In the genomic region with DNA sequence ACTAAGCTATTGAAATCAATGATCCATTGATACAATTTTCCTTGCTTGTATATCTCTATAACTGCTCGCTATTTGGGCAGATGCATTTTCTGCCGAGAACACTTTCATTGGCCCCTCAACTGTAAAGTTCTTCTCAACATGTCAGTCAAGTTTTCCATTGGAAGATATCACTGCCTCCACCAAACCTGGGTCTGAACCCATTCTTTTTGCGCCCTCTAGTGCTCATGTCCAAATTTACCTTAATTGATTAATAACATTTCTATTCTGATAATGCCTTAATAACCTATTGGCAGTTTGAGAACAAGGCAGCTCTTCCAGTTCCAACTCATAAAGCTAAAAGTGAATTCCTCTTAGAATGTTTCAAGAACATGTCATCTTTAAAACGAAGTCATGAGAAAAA, we compare ENCODE assay signal across 12 mouse cellular contexts.
DNase-seq lines count a peak whose midpoint lies in the region; ATAC-seq and TF ChIP-seq lines count a peak whose summit lies in the region.
"Had no signal": no experiment of that assay in that cellular context is flagged by ENCODE, and none has a peak within 500 bp of the region (broad histone marks: within the 10 kb centered on the region; RNA-seq: fewer than 3 reads in every experiment).

No protein-coding gene starts in this region.

- TF ChIP-seq CTCF in left cerebral cortex, adult 2 months (IDR thresholded peaks at IDR 0.05): peak; percentile 45

- ATAC-seq in embryonic facial prominence, embryonic 11.5 days (replicated peaks; ENCODE audit: insufficient number of reproducible peaks, low FRiP score, low TSS enrichment, low read depth): no peak
- no peak for ATAC-seq in embryonic facial prominence, embryonic 14.5 days (ENCODE audit: low read depth)
- ATAC-seq: CD4-positive, CD25-positive, alpha-beta regulatory T cell, adult 4 months; intestine, embryonic 16.5 days had no signal

- in situ Hi-C loops in ES-E14 (cut with MboI; ENCODE audit: low sequenced_read_pairs in 2 of 2, unreplicated experiment in 2 of 2): no loop called here

- no peaks in the 10 kb centered on the region for H3K27me3 ChIP-seq in embryonic facial prominence, embryonic 11.5 days (ENCODE audit: control insufficient read depth, insufficient read depth, low read length)
- no peaks in the 10 kb centered on the region for H3K27me3 ChIP-seq in embryonic facial prominence, embryonic 10.5 days (replicated peaks; ENCODE audit: low read depth, poor library complexity, severe bottlenecking)
- no peaks in the 10 kb centered on the region for H3K27me3 ChIP-seq in embryonic facial prominence, embryonic 14.5 days (replicated peaks; ENCODE audit: control insufficient read depth, insufficient read depth, low read length)
- H3K27me3 ChIP-seq: heart, embryonic 12.5 days; stomach, embryonic 15.5 days had no signal

- H3K27ac ChIP-seq in embryonic facial prominence, embryonic 11.5 days (replicated peaks; ENCODE audit: low read depth, low read length): no peak overlapping the region
- H3K27ac ChIP-seq in embryonic facial prominence, embryonic 10.5 days (replicated peaks): no peak overlapping the region
- H3K27ac ChIP-seq in left cerebral cortex, adult 2 months: no peak overlapping the region
- H3K27ac ChIP-seq in ES-E14 (ENCODE audit: insufficient read depth, low read depth, low read length, poor library complexity, severe bottlenecking): no peak overlapping the region
- H3K27ac ChIP-seq in embryonic facial prominence, embryonic 14.5 days (replicated peaks; ENCODE audit: low read depth, low read length): no peak overlapping the region
- H3K27ac ChIP-seq: stomach, embryonic 15.5 days had no signal

- H3K4me1 ChIP-seq in embryonic facial prominence, embryonic 11.5 days (ENCODE audit: control insufficient read depth, insufficient read depth, low read length): no peaks in the 10 kb centered on the region
- no peaks in the 10 kb centered on the region for H3K4me1 ChIP-seq in embryonic facial prominence, embryonic 10.5 days
- no peaks in the 10 kb centered on the region for H3K4me1 ChIP-seq in ES-E14 (ENCODE audit: control insufficient read depth in 2 of 2, insufficient read depth in 2 of 2, low read length in 2 of 2, poor library complexity in 1 of 2)
- no peaks in the 10 kb centered on the region for H3K4me1 ChIP-seq in embryonic facial prominence, embryonic 14.5 days (ENCODE audit: control insufficient read depth, insufficient read depth, low read length)
- H3K4me1 ChIP-seq: heart, embryonic 12.5 days; stomach, embryonic 15.5 days had no signal

- H3K36me3 ChIP-seq in embryonic facial prominence, embryonic 11.5 days (replicated peaks; ENCODE audit: control insufficient read depth, insufficient read depth, low read depth, low read length): no peaks in the 10 kb centered on the region
- H3K36me3 ChIP-seq in embryonic facial prominence, embryonic 10.5 days (replicated peaks): no peaks in the 10 kb centered on the region
- H3K36me3 ChIP-seq in ES-E14 (ENCODE audit: control insufficient read depth, insufficient read depth, low read length, poor library complexity, severe bottlenecking): no peaks in the 10 kb centered on the region
- H3K36me3 ChIP-seq in embryonic facial prominence, embryonic 14.5 days (ENCODE audit: control insufficient read depth, insufficient read depth, low read length): no peaks in the 10 kb centered on the region
- H3K36me3 ChIP-seq: heart, embryonic 12.5 days; stomach, embryonic 15.5 days had no signal

- H3K4me3 ChIP-seq in embryonic facial prominence, embryonic 11.5 days (ENCODE audit: low read depth, low read length): no peak overlapping the region
- no peak overlapping the region for H3K4me3 ChIP-seq in embryonic facial prominence, embryonic 10.5 days
- H3K4me3 ChIP-seq in left cerebral cortex, adult 2 months: no peak overlapping the region
- no peak overlapping the region for H3K4me3 ChIP-seq in ES-E14 (ENCODE audit: insufficient read depth in 1 of 2, low read depth in 1 of 2, low read length in 2 of 2, poor library complexity in 1 of 2, severe bottlenecking in 1 of 2)
- H3K4me3 ChIP-seq in embryonic facial prominence, embryonic 14.5 days (ENCODE audit: low read depth, low read length): no peak overlapping the region
- H3K4me3 ChIP-seq: heart, embryonic 12.5 days; stomach, embryonic 15.5 days had no signal

- H3K9ac ChIP-seq in embryonic facial prominence, embryonic 11.5 days (replicated peaks; ENCODE audit: low read length): no peak overlapping the region
- H3K9ac ChIP-seq in ES-E14 (ENCODE audit: insufficient read depth, low read depth, low read length, poor library complexity, severe bottlenecking): no peak overlapping the region
- no peak overlapping the region for H3K9ac ChIP-seq in embryonic facial prominence, embryonic 14.5 days (ENCODE audit: low read depth, low read length)
- H3K9ac ChIP-seq: heart, embryonic 12.5 days; stomach, embryonic 15.5 days had no signal

- 47% methylated on average over 4 of the region's 4 CpGs for WGBS in embryonic facial prominence, embryonic 11.5 days
- 49% methylated on average over 4 of the region's 4 CpGs for WGBS in embryonic facial prominence, embryonic 10.5 days
- 41% methylated on average over 4 of the region's 4 CpGs for WGBS in embryonic facial prominence, embryonic 14.5 days

- no peak overlapping the region for H3K4me2 ChIP-seq in embryonic facial prominence, embryonic 11.5 days (ENCODE audit: low read depth, low read length)
- no peak overlapping the region for H3K4me2 ChIP-seq in embryonic facial prominence, embryonic 14.5 days (ENCODE audit: low read depth, low read length)
- H3K4me2 ChIP-seq: heart, embryonic 12.5 days; stomach, embryonic 15.5 days had no signal

- H3K9me3 ChIP-seq in embryonic facial prominence, embryonic 11.5 days (replicated peaks; ENCODE audit: control insufficient read depth, low read length): no peaks in the 10 kb centered on the region
- H3K9me3 ChIP-seq in embryonic facial prominence, embryonic 10.5 days: no peaks in the 10 kb centered on the region
- no peaks in the 10 kb centered on the region for H3K9me3 ChIP-seq in ES-E14 (ENCODE audit: control insufficient read depth, insufficient read depth, low read depth, low read length)
- H3K9me3 ChIP-seq in embryonic facial prominence, embryonic 14.5 days (ENCODE audit: control insufficient read depth, low read length): no peaks in the 10 kb centered on the region
- H3K9me3 ChIP-seq: heart, embryonic 12.5 days; stomach, embryonic 15.5 days had no signal

- peak; percentile 62 for DNase-seq in embryonic facial prominence, embryonic 11.5 days (ENCODE audit: low spot score)
- no peak for DNase-seq in embryonic facial prominence, embryonic 10.5 days (ENCODE audit: low spot score)
- DNase-seq in left cerebral cortex, adult 2 months (ENCODE audit: extremely low spot score in 1 of 2, low spot score in 2 of 2): no peak
- no peak for DNase-seq in left cerebral cortex, postnatal 4 days
- DNase-seq in ES-E14 (ENCODE audit: low read depth, low spot score): peak; percentile 8
- DNase-seq in embryonic facial prominence, embryonic 14.5 days (ENCODE audit: low spot score): peak; percentile 10
- no peak for DNase-seq in left cerebral cortex, postnatal 36 days (ENCODE audit: low spot score in 2 of 2)
- DNase-seq in thymus, postnatal 14 days: no peak

- intact Hi-C loops in left cerebral cortex, adult 2 months (cut with DNase I): loop anchor here (5.0 to 10.0 kb wide), 2 partner anchors 611 to 1164 kb away; no protein-coding TSS in a partner anchor
- intact Hi-C loops in left cerebral cortex, postnatal 4 days (cut with DNase I): no loop called here
- intact Hi-C loops in left cerebral cortex, postnatal 36 days (cut with DNase I): no loop called here

TF ChIP-seq in ES-E14, 5 proteins besides CTCF, POLR2A, EP300 and RAD21:
- TF ChIP-seq MAFK (IDR thresholded peaks at IDR 0.05; ENCODE audit: insufficient read depth, low read depth, low read length): no peak
- no peak for TF ChIP-seq CHD2 (IDR thresholded peaks at IDR 0.05; ENCODE audit: low read depth, low read length)
- no peak for TF ChIP-seq ZNF384 (IDR thresholded peaks at IDR 0.05; ENCODE audit: low read depth, low read length)
- TF ChIP-seq HCFC1 (IDR thresholded peaks at IDR 0.05; ENCODE audit: borderline replicate concordance, insufficient read depth, low read length): no peak
- TF ChIP-seq ZC3H11A (IDR thresholded peaks at IDR 0.05; ENCODE audit: borderline replicate concordance, low read depth, low read length): no peak

Comparison
In these comparisons a context has a peak if more than half of its experiments do, and no peak if none do; other contexts are left out.
1. DNase-seq: peak in embryonic facial prominence, embryonic 11.5 days (single experiment), ES-E14 (single experiment) and embryonic facial prominence, embryonic 14.5 days (single experiment); none in embryonic facial prominence, embryonic 10.5 days (single experiment), left cerebral cortex, adult 2 months (0 of 2), left cerebral cortex, postnatal 4 days (single experiment), left cerebral cortex, postnatal 36 days (0 of 2) and thymus, postnatal 14 days (single experiment).